Mouse (Mus musculus) neural tube, embryonic 11.5 days (tissue): ENCODE measurements around the gene H3f3a. TPM values are rescaled to one million over a fixed set of nuclear protein-coding genes. Genes with fewer than 3 reads are reported as not detected.

Experiments used
- ATAC-seq: fragments of 200-750 bp; cut with Nextera tagmentation; 2 replicates; pipeline ENCODE4 v1.8.0; 2017; ENCODE audit warnings: moderate number of reproducible peaks, mild to moderate bottlenecking, moderate TSS enrichment, moderate library complexity; ENCODE audit not compliant: insufficient read depth, low FRiP score, low TSS enrichment
- DNase-seq: peaks from one replicate; pipeline ENCODE4 v3.0.0-alpha.2; 2015; ENCODE audit warnings: low spot score
- H3K27ac ChIP-seq: fragments of 300-500 bp; sonication (generic); 2 replicates; pipeline ENCODE4 v1.5.1; 2014; ENCODE audit warnings: low read depth, mild to moderate bottlenecking, low read length
- H3K27me3 ChIP-seq: fragments of 300-500 bp; sonication (generic); 2 replicates; pipeline ENCODE4 v1.6.1; 2014; ENCODE audit warnings: mild to moderate bottlenecking, low read length, mixed read lengths; ENCODE audit not compliant: control insufficient read depth, insufficient read depth
- H3K36me3 ChIP-seq: fragments of 300-500 bp; sonication (generic); 2 replicates; pipeline ENCODE4 v1.6.1; 2014; ENCODE audit warnings: mild to moderate bottlenecking, low read length, moderate library complexity, mixed read lengths; ENCODE audit not compliant: control insufficient read depth, insufficient read depth
- H3K4me1 ChIP-seq: fragments of 300-500 bp; sonication (generic); 2 replicates; pipeline ENCODE4 v1.6.1; 2014; ENCODE audit warnings: low read length, mixed read lengths; ENCODE audit not compliant: control insufficient read depth, insufficient read depth
- H3K4me2 ChIP-seq: fragments of 300-500 bp; sonication (generic); 2 replicates; pipeline ENCODE4 v1.6.1; 2014; ENCODE audit warnings: low read depth, mild to moderate bottlenecking, moderate library complexity
- H3K4me3 ChIP-seq: fragments of 300-500 bp; sonication (generic); 2 replicates; pipeline ENCODE4 v1.5.1; 2014; ENCODE audit warnings: low read depth, low read length
- H3K9ac ChIP-seq: fragments of 300-500 bp; sonication (generic); 2 replicates; pipeline ENCODE4 v1.6.1; 2014; ENCODE audit warnings: mild to moderate bottlenecking, low read length
- H3K9me3 ChIP-seq: fragments of 300-500 bp; sonication (generic); 2 replicates; pipeline ENCODE4 v1.6.1; 2016; ENCODE audit warnings: low read length; ENCODE audit not compliant: control insufficient read depth
- WGBS: fragments of 180-500 bp; shearing (Covaris S2); extraction: QIAGEN DNeasy Blood & Tissue Kit; methylation state at CpG from one replicate; pipeline ENCODE4 v1.1.7; 2014; 5-methylcytosine and 5-hydroxymethylcytosine counted together
- polyA plus RNA-seq: library from polyadenylated mRNA; unstranded; fragments of >200 nt; fragmentation: Nextera tagmentation; extraction: Ambion mirVana; gene quantifications from 2 replicates; pipeline ENCODE4 v1.2.1, GENCODE M21; 2014

The H3f3a gene
- polyA plus RNA-seq, 1 experiment from 2014 or later = 3,301 TPM

- 91% methylated on average over 5 of the region's 5 CpGs for WGBS
- DNase-seq = no peak
- Histone ChIP-seq H3K4me2 (no peak overlapping the region), H3K27ac (no peak overlapping the region), H3K27me3 (no peaks in the 10 kb centered on the region), H3K9ac (no peak overlapping the region), H3K9me3 (no peaks in the 10 kb centered on the region), H3K4me1 (peaks cover 3% of the 10 kb centered on the region; the same call in 1 of the 2 replicates), H3K4me3 (no peak overlapping the region), H3K36me3 (peaks cover 9% of the 10 kb centered on the region)
- ATAC-seq = no peak
These were observed 14.5 kb downstream of the H3f3a start for GRCm38 (mm10) chr1:180799253-180799652.

GRCm38 (mm10) chr1:180798660-180799059 is 15.1 kb downstream of the H3f3a start:
- no peak overlapping the region for H3K27ac ChIP-seq
- no peak for ATAC-seq
- H3K4me3 ChIP-seq = no peak overlapping the region
- no peak overlapping the region for H3K4me2 ChIP-seq
- no peaks in the 10 kb centered on the region for H3K9me3 ChIP-seq
- 95% methylated on average over 5 of the region's 5 CpGs for WGBS
- no peak overlapping the region for H3K9ac ChIP-seq
- no peak for DNase-seq
- no peaks in the 10 kb centered on the region for H3K27me3 ChIP-seq
- H3K4me1 ChIP-seq = peaks cover 5% of the 10 kb centered on the region; the same call in 1 of the 2 replicates
- peaks cover 4% of the 10 kb centered on the region; the same call in 1 of the 2 replicates for H3K36me3 ChIP-seq

DNA sequence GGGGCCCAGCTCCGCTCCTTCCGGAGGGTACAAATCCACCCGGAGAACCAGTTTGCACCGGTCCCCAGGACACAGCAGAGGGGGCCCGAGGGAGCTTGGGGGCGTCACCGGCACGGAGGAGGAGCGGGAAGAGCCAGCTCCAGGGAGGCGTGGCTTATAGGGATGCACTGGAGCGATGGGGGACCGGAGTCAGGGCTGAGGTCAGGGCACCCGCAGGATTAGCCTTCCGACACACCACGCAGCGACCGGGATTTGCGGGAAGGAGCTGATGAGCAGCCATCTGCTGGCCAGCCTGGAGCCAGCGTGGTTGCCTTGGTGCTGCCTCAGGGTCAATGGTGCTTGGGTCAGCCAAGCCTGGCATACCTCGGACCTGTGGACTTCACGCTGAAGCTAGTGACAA is 19.6 kb downstream of the H3f3a start:
- Histone ChIP-seq H3K9ac (peak overlapping the region; percentile 53), H3K9me3 (no peaks in the 10 kb centered on the region), H3K27ac (no peak overlapping the region), H3K4me2 (peak overlapping the region; percentile 77), H3K4me1 (peaks cover 5% of the 10 kb centered on the region; the same call in 1 of the 2 replicates), H3K4me3 (peak overlapping the region; percentile 34), H3K36me3 (no peaks in the 10 kb centered on the region), H3K27me3 (no peaks in the 10 kb centered on the region)
- DNase-seq (peak; percentile 73), ATAC-seq (peak; percentile 60)
- 1% methylated on average over 21 of the region's 21 CpGs for WGBS

DNA sequence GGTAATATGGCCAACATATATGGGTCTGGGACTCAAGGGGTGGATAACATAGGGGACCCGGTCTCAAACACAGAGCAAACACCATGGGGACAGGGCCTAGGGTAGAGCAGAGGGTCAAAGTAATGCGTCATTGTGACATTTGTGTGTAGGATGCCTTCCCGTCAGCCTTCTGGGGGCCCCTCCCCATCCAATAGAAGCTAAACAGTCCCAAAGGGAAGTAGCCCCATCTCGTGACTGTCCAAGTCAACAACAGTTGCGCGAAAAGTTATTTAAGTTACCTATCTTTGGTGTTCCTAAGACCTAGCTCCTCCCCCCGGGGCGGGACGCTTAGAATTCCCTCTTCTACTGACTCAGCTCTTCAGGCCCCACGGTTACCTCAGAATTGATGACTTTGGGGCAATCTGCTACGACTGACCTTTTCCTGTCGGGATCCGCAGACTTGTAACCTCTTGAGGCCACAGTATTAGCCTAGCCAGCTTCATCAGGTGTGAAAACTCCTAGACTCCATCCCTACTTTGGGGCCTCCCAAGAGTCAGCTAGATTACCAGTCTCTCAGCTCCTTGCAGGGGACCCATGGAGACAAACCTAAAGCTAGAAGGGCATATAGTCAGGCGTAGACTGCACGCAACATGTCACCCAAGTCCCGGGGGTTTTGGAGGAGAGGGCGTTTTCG is 20.2 kb downstream of the H3f3a start:
- Histone ChIP-seq H3K4me3 (peak overlapping the region; percentile 34), H3K9me3 (no peaks in the 10 kb centered on the region), H3K4me2 (peak overlapping the region; percentile 77), H3K27ac (no peak overlapping the region), H3K9ac (peak overlapping the region; percentile 53), H3K36me3 (no peaks in the 10 kb centered on the region), H3K27me3 (no peaks in the 10 kb centered on the region), H3K4me1 (peaks cover 5% of the 10 kb centered on the region; the same call in 1 of the 2 replicates)
- peak; percentile 35 for ATAC-seq
- WGBS = 9% methylated on average over 18 of the region's 18 CpGs
- DNase-seq = peak; percentile 28

- 0 out of 2 replicates have a peak, but pooled peaks cover 2% of the 10 kb centered on the region for H3K9me3 ChIP-seq
- no peak overlapping the region for H3K9ac ChIP-seq
- no peak overlapping the region for H3K27ac ChIP-seq
- DNase-seq = no peak
- no peak overlapping the region for H3K4me2 ChIP-seq
- peaks cover 5% of the 10 kb centered on the region; the same call in 1 of the 2 replicates for H3K4me1 ChIP-seq
- H3K36me3 ChIP-seq = no peaks in the 10 kb centered on the region
- no peak for ATAC-seq
- H3K27me3 ChIP-seq = no peaks in the 10 kb centered on the region
- H3K4me3 ChIP-seq = no peak overlapping the region
- WGBS = 85% methylated on average over 4 of the region's 4 CpGs
These were observed 20.9 kb downstream of the H3f3a start for GRCm38 (mm10) chr1:180792814-180793213.

DNA sequence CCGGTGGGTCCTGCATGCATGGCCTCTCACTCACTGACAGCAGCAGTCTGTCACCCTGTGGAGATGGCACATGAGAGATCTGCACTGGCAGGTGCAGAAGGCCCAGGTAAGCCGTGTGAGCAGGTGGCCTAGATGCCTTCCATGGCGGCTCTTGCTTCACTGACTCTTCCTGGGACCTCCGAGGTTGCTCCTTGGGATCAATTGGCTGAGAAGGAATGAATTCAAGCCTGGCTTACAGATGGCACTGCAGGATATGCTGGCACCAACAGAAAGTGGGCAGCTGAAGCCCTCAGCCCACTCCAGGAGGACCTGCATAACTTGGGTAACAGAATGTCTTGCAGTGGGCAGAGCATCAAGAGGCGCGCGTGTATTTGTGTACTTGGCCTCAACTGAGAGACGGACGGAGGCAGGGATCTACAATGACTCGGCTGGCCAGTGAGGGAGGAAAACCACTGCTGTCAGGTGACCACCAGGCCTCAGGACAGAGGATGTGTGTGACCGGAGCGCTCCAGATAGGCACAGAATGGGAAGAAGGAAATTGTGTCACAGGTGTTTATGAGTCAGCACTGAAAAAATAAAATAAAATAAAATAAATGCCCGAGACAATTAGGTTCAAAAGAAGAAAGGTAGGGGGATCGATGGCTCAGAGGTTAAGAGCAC is 21.8 kb downstream of the H3f3a start:
- no peak overlapping the region for H3K4me3 ChIP-seq
- WGBS = 89% methylated on average over 14 of the region's 14 CpGs
- no peak for ATAC-seq

GRCm38 (mm10) chr1:180783580-180783928 is 30.2 kb downstream of the H3f3a start:
- no peaks in the 10 kb centered on the region for H3K36me3 ChIP-seq
- DNase-seq = no peak
- 28% methylated on average over 3 of the region's 3 CpGs for WGBS

More for the DNA sequence above, 21.8 kb downstream of the H3f3a start:
- Histone ChIP-seq H3K27me3 (no peaks in the 10 kb centered on the region), H3K27ac (no peak overlapping the region), H3K9me3 (0 out of 2 replicates have a peak, but pooled peaks cover 2% of the 10 kb centered on the region), H3K4me1 (peaks cover 5% of the 10 kb centered on the region; the same call in 1 of the 2 replicates), H3K4me2 (no peak overlapping the region), H3K9ac (no peak overlapping the region), H3K36me3 (no peaks in the 10 kb centered on the region)
- DNase-seq = no peak

DNA sequence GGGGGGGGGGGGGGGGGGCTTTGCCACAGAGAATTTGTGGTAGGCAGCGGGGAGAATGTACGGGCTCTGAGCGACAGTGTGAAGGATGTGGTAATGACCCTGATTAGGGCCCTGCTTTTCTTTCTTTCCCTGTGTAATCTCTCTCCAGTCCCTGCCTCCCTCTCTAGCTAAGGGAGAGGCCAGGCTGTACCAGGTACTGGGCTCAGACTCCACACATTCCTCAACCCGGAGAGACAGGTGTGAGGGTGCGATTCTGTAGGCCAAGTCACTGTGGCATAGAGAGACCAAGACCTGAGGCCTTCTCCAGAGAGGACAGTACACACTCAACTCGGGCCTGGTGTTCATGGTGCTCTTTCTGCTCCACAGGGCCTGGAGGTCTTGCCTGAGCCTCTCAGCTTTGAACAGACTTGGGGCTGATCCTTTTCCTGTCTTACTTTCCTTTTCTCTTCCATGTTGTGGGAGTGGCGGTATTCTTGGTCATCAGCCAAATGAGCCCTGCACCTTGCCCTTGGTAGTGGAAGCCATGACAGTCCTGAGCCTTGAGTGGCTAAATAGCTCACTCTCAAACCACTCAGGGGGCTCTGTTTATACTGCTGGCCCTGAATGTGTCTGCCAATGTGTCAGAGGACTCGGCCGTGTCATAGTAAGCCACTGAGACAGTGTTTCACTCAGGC is 30.7 kb downstream of the H3f3a start:
- Histone ChIP-seq H3K4me1 (no peaks in the 10 kb centered on the region), H3K9ac (peak overlapping the region; percentile 10; the same call in 1 of the 2 replicates), H3K36me3 (no peaks in the 10 kb centered on the region), H3K27ac (0 out of 2 replicates have a peak overlapping the region, but pooled peaks have one; percentile 34), H3K4me2 (no peak overlapping the region), H3K27me3 (no peaks in the 10 kb centered on the region), H3K9me3 (0 out of 2 replicates have a peak, but pooled peaks cover 1% of the 10 kb centered on the region), H3K4me3 (no peak overlapping the region)
- no peak for DNase-seq
- 71% methylated on average over 9 of the region's 9 CpGs for WGBS
- ATAC-seq = no peak

More at GRCm38 (mm10) chr1:180783580-180783928, 30.2 kb downstream of the H3f3a start:
- Histone ChIP-seq H3K27me3 (no peaks in the 10 kb centered on the region), H3K4me3 (no peak overlapping the region), H3K9me3 (0 out of 2 replicates have a peak, but pooled peaks cover 2% of the 10 kb centered on the region), H3K9ac (peak overlapping the region; percentile 10; the same call in 1 of the 2 replicates), H3K4me1 (no peaks in the 10 kb centered on the region), H3K27ac (no peak overlapping the region), H3K4me2 (no peak overlapping the region)
- no peak for ATAC-seq
